Mouse (Mus musculus) forebrain, embryonic 11.5 days (tissue): Measurements from ENCODE around the gene Ewsr1. TPM values are rescaled to one million over a fixed set of nuclear protein-coding genes. Genes with fewer than 3 reads are reported as not detected.

Experiments used
- ATAC-seq: fragments of 200-750 bp; cut with Nextera tagmentation; replicated peaks from 2 replicates; pipeline ENCODE4 v1.8.0; 2017; ENCODE audit warnings: moderate TSS enrichment; ENCODE audit not compliant: low FRiP score
- DNase-seq: peaks from one replicate; pipeline ENCODE4 v3.0.0-alpha.2; 2017; ENCODE audit warnings: low spot score
- H3K27ac ChIP-seq: fragments of 300-500 bp; sonication (generic); 2 replicates; pipeline ENCODE4 v1.5.1; 2014; ENCODE audit warnings: low read depth, low read length
- H3K27me3 ChIP-seq: fragments of 300-500 bp; sonication (generic); 2 replicates; pipeline ENCODE4 v1.6.1; 2014; ENCODE audit warnings: mild to moderate bottlenecking, low read length, mixed read lengths; ENCODE audit not compliant: control insufficient read depth, insufficient read depth
- H3K36me3 ChIP-seq: fragments of 300-500 bp; sonication (generic); 2 replicates; pipeline ENCODE4 v1.6.1; 2014; ENCODE audit warnings: mild to moderate bottlenecking, low read length, moderate library complexity, mixed read lengths; ENCODE audit not compliant: control insufficient read depth, insufficient read depth
- H3K4me1 ChIP-seq: fragments of 300-500 bp; sonication (generic); replicated peaks from 2 replicates; pipeline ENCODE4 v1.6.1; 2014; ENCODE audit warnings: low read length, mixed read lengths; ENCODE audit not compliant: control insufficient read depth, insufficient read depth
- H3K4me2 ChIP-seq: fragments of 300-500 bp; sonication (generic); 2 replicates; pipeline ENCODE4 v1.6.1; 2014; ENCODE audit warnings: low read depth, mild to moderate bottlenecking, low read length, moderate library complexity, mixed read lengths; ENCODE audit not compliant: severe bottlenecking
- H3K4me3 ChIP-seq: fragments of 300-500 bp; sonication (generic); 2 replicates; pipeline ENCODE4 v1.5.1; 2014; ENCODE audit warnings: low read depth, low read length
- H3K9ac ChIP-seq: fragments of 300-500 bp; sonication (generic); 2 replicates; pipeline ENCODE4 v1.6.1; 2014; ENCODE audit warnings: low read length
- H3K9me3 ChIP-seq: fragments of 300-500 bp; sonication (generic); 2 replicates; pipeline ENCODE4 v1.6.1; 2016; ENCODE audit warnings: low read length, mixed read lengths; ENCODE audit not compliant: control insufficient read depth
- whole genome bisulfite sequencing: fragments of 180-500 bp; shearing (Covaris S2); extraction: QIAGEN DNeasy Blood & Tissue Kit; methylation state at CpG from one replicate; pipeline ENCODE4 v1.1.7; 2014; 5-methylcytosine and 5-hydroxymethylcytosine counted together
- polyA plus RNA-seq: library from polyadenylated mRNA; unstranded; fragments of >200 nt; fragmentation: Nextera tagmentation; extraction: Ambion mirVana; gene quantifications from 2 replicates; pipeline ENCODE4 v1.2.1, GENCODE M21; 2014

The Ewsr1 gene
- polyA plus RNA-seq, 1 experiment from 2014 or later = 509 TPM

- Histone ChIP-seq H3K27ac (no peak overlapping the region), H3K27me3 (peaks cover 59% of the 10 kb centered on the region), H3K4me1 (peaks cover 28% of the 10 kb centered on the region), H3K36me3 (peaks cover 5% of the 10 kb centered on the region), H3K4me2 (peak overlapping the region; percentile 82), H3K9ac (peak overlapping the region; percentile 12; the same call in 1 of the 2 replicates), H3K4me3 (peak overlapping the region; percentile 55; the same call in 1 of the 2 replicates), H3K9me3 (no peaks in the 10 kb centered on the region)
- WGBS = 60% methylated on average over 30 of the region's 31 CpGs
- DNase-seq (peak; percentile 64), ATAC-seq (no peak)
Measured at GRCm38 (mm10) chr11:5063561-5064281, 35.3 kb downstream of the Ewsr1 start.

GRCm38 (mm10) chr11:5062860-5063505 lies 36.1 kb downstream of the Ewsr1 start:
- H3K9ac ChIP-seq = no peak overlapping the region

GRCm38 (mm10) chr11:5062326-5062725 lies 36.7 kb downstream of the Ewsr1 start:
- peak overlapping the region; percentile 74 for H3K4me2 ChIP-seq
- H3K36me3 ChIP-seq = no peaks in the 10 kb centered on the region
- ATAC-seq = no peak
- H3K27ac ChIP-seq = no peak overlapping the region
- no peaks in the 10 kb centered on the region for H3K9me3 ChIP-seq
- DNase-seq = peak; percentile 65
- peaks cover 70% of the 10 kb centered on the region for H3K27me3 ChIP-seq
- H3K4me1 ChIP-seq = peaks cover 37% of the 10 kb centered on the region
- peak overlapping the region; percentile 30 for H3K4me3 ChIP-seq
- 12% methylated on average over 13 of the region's 13 CpGs for WGBS
- no peak overlapping the region for H3K9ac ChIP-seq

More at GRCm38 (mm10) chr11:5062860-5063505, 36.1 kb downstream of the Ewsr1 start:
- Histone ChIP-seq H3K36me3 (no peaks in the 10 kb centered on the region), H3K4me1 (peaks cover 31% of the 10 kb centered on the region), H3K9me3 (no peaks in the 10 kb centered on the region), H3K4me3 (no peak overlapping the region), H3K27ac (no peak overlapping the region), H3K4me2 (no peak overlapping the region), H3K27me3 (peaks cover 63% of the 10 kb centered on the region)
- WGBS = 73% methylated on average over 13 of the region's 13 CpGs
- no peak for ATAC-seq
- DNase-seq = peak; percentile 55

GRCm38 (mm10) chr11:5061413-5062139 lies 37.5 kb downstream of the Ewsr1 start:
- ATAC-seq = 0 out of 2 replicates have a peak, but pooled peaks have one; percentile 13
- DNase-seq = peak; percentile 91
- peak overlapping the region; percentile 74 for H3K4me2 ChIP-seq
- H3K4me1 ChIP-seq = peaks cover 42% of the 10 kb centered on the region
- H3K27ac ChIP-seq = no peak overlapping the region
- peaks cover 78% of the 10 kb centered on the region for H3K27me3 ChIP-seq
- WGBS = under 1% methylated on average over 62 of the region's 62 CpGs
- no peaks in the 10 kb centered on the region for H3K36me3 ChIP-seq
- H3K4me3 ChIP-seq = peak overlapping the region; percentile 30
- peak overlapping the region; percentile 47 for H3K9ac ChIP-seq
- H3K9me3 ChIP-seq = no peaks in the 10 kb centered on the region

GRCm38 (mm10) chr11:5060756-5061412 lies 38.2 kb downstream of the Ewsr1 start:
- 51% methylated on average over 28 of the region's 28 CpGs for WGBS
- H3K4me1 ChIP-seq = peaks cover 49% of the 10 kb centered on the region
- no peak overlapping the region for H3K27ac ChIP-seq
- H3K9me3 ChIP-seq = no peaks in the 10 kb centered on the region
- no peaks in the 10 kb centered on the region for H3K36me3 ChIP-seq
- ATAC-seq = no peak
- H3K4me2 ChIP-seq = peak overlapping the region; percentile 74
- peak; percentile 71 for DNase-seq
- peak overlapping the region; percentile 30 for H3K4me3 ChIP-seq
- H3K9ac ChIP-seq = peak overlapping the region; percentile 47; the same call in 1 of the 2 replicates
- H3K27me3 ChIP-seq = peaks cover 82% of the 10 kb centered on the region

GRCm38 (mm10) chr11:5059704-5060156 lies 39.3 kb downstream of the Ewsr1 start:
- DNase-seq = peak; percentile 78
- Histone ChIP-seq H3K9me3 (no peaks in the 10 kb centered on the region), H3K27ac (no peak overlapping the region), H3K9ac (no peak overlapping the region), H3K36me3 (no peaks in the 10 kb centered on the region), H3K4me3 (no peak overlapping the region), H3K4me1 (peaks cover 52% of the 10 kb centered on the region), H3K4me2 (no peak overlapping the region), H3K27me3 (peaks cover 84% of the 10 kb centered on the region)
- WGBS = 10% methylated on average over 27 of the region's 27 CpGs
- ATAC-seq = no peak

- DNase-seq = no peak
- Histone ChIP-seq H3K4me2 (no peak overlapping the region), H3K36me3 (no peaks in the 10 kb centered on the region), H3K27ac (no peak overlapping the region), H3K9me3 (no peaks in the 10 kb centered on the region), H3K4me3 (no peak overlapping the region), H3K4me1 (peaks cover 51% of the 10 kb centered on the region), H3K27me3 (peaks cover 79% of the 10 kb centered on the region), H3K9ac (no peak overlapping the region)
- WGBS = 23% methylated on average over 14 of the region's 14 CpGs
- no peak for ATAC-seq
Measured at GRCm38 (mm10) chr11:5059230-5059629, 39.8 kb downstream of the Ewsr1 start.

- Histone ChIP-seq H3K27ac (no peak overlapping the region), H3K4me3 (no peak overlapping the region), H3K4me1 (peaks cover 48% of the 10 kb centered on the region), H3K9ac (no peak overlapping the region), H3K36me3 (no peaks in the 10 kb centered on the region), H3K9me3 (no peaks in the 10 kb centered on the region), H3K4me2 (no peak overlapping the region), H3K27me3 (peaks cover 75% of the 10 kb centered on the region)
- WGBS = 28% methylated on average over 9 of the region's 9 CpGs
- ATAC-seq = no peak
- DNase-seq = no peak
Measured at GRCm38 (mm10) chr11:5058783-5059182, 40.3 kb downstream of the Ewsr1 start.
